Mouse (Mus musculus) small intestine, adult 2 months (tissue): ENCODE measurements around the gene Chst11.

Source experiments
- CTCF ChIP-seq: fragments of 200-500 bp; IDR thresholded peaks from 2 replicates; pipeline ENCODE4 v1.5.1; 2012; ENCODE audit warnings: low read depth, mild to moderate bottlenecking, control low read depth, inconsistent platforms, low read length, moderate library complexity, mixed read lengths; ENCODE audit not compliant: insufficient replicate concordance, insufficient read length; ENCODE audit errors: extremely low read depth
- POLR2A ChIP-seq: fragments of 200-500 bp; IDR thresholded peaks from 2 replicates; pipeline ENCODE4 v1.6.1; 2012; ENCODE audit warnings: low read depth, mild to moderate bottlenecking, control low read depth, inconsistent platforms, low read length, moderate library complexity

- TF ChIP-seq CTCF (no peak), POLR2A (no peak)
Observed at GRCm38 (mm10) chr10:83202906-83203702, 217.8 kb downstream of the Chst11 start.
